24 mouse cellular contexts compared by ENCODE assay signal in genomic region chr10:39104803-39105449, GRCm38 (mm10). TPM values are rescaled to one million over a fixed set of nuclear protein-coding genes. Genes with fewer than 3 reads are reported as not detected.
A peak's percentile ranks its signal among the peaks of the same experiment; 100 is the strongest.
DNase-seq lines count a peak whose midpoint lies in the region; ATAC-seq and TF ChIP-seq lines count a peak whose summit lies in the region.
"Had no signal": no experiment of that assay in that cellular context is flagged by ENCODE, and none has a peak within 500 bp of the region (broad histone marks: within the 10 kb centered on the region; RNA-seq: fewer than 3 reads in every experiment).

No protein-coding gene starts in this region.

- TF ChIP-seq CTCF in CH12.LX (conservative IDR thresholded peaks at IDR 0.05 in 1 of 2, IDR thresholded peaks at IDR 0.05 in 1 of 2; ENCODE audit: low read depth in 2 of 2, low read length in 2 of 2) = no peak
- TF ChIP-seq CTCF in brain, embryonic 14.5 days (IDR thresholded peaks at IDR 0.05; ENCODE audit: borderline replicate concordance, extremely low read depth, insufficient read depth, insufficient read length) = no peak

- peak; percentile 19 for TF ChIP-seq RAD21 in CH12.LX (IDR thresholded peaks at IDR 0.05; ENCODE audit: low read depth, low read length)

- no peak overlapping the region for H3K27ac ChIP-seq in hindbrain, embryonic 16.5 days (ENCODE audit: low read depth, low read length)
- H3K27ac ChIP-seq in hindbrain, embryonic 12.5 days = no peak overlapping the region
- H3K27ac ChIP-seq in midbrain, embryonic 14.5 days (replicated peaks; ENCODE audit: low read depth, low read length) = no peak overlapping the region
- H3K27ac ChIP-seq in midbrain, embryonic 11.5 days (ENCODE audit: low read depth, low read length) = no peak overlapping the region
- no peak overlapping the region for H3K27ac ChIP-seq in CH12.LX (ENCODE audit: insufficient read depth, low read depth)
- H3K27ac ChIP-seq: embryonic facial prominence, embryonic 10.5 days; forebrain, embryonic 13.5 days; heart, embryonic 15.5 days had no signal

- H3K9me3 ChIP-seq in hindbrain, embryonic 16.5 days (ENCODE audit: control insufficient read depth, low read length) = no peaks in the 10 kb centered on the region
- H3K9me3 ChIP-seq in hindbrain, embryonic 12.5 days (replicated peaks) = no peaks in the 10 kb centered on the region
- H3K9me3 ChIP-seq in midbrain, embryonic 14.5 days (ENCODE audit: control insufficient read depth, low read length) = no peaks in the 10 kb centered on the region
- H3K9me3 ChIP-seq in midbrain, embryonic 11.5 days (ENCODE audit: control insufficient read depth, low read length) = no peaks in the 10 kb centered on the region
- no peaks in the 10 kb centered on the region for H3K9me3 ChIP-seq in CH12.LX (replicated peaks; ENCODE audit: low read length)
- H3K9me3 ChIP-seq: forebrain, embryonic 13.5 days; heart, embryonic 15.5 days had no signal

- H3K4me2 ChIP-seq in hindbrain, embryonic 16.5 days (ENCODE audit: low read length) = no peak overlapping the region
- no peak overlapping the region for H3K4me2 ChIP-seq in hindbrain, embryonic 12.5 days (replicated peaks)
- no peak overlapping the region for H3K4me2 ChIP-seq in midbrain, embryonic 14.5 days (ENCODE audit: low read length)
- no peak overlapping the region for H3K4me2 ChIP-seq in midbrain, embryonic 11.5 days
- H3K4me2 ChIP-seq in CH12.LX (ENCODE audit: insufficient read depth, low read depth, poor library complexity, severe bottlenecking) = no peak overlapping the region
- H3K4me2 ChIP-seq: forebrain, embryonic 13.5 days; heart, embryonic 11.5 days; heart, embryonic 15.5 days had no signal

- peaks cover 2% of the 10 kb centered on the region; the same call in 1 of the 2 replicates for H3K4me1 ChIP-seq in hindbrain, embryonic 16.5 days (ENCODE audit: control insufficient read depth, insufficient read depth, low read depth, low read length)
- H3K4me1 ChIP-seq in hindbrain, embryonic 12.5 days = no peaks in the 10 kb centered on the region
- no peaks in the 10 kb centered on the region for H3K4me1 ChIP-seq in midbrain, embryonic 14.5 days (ENCODE audit: control insufficient read depth, insufficient read depth, low read length)
- H3K4me1 ChIP-seq in midbrain, embryonic 11.5 days (ENCODE audit: control insufficient read depth, insufficient read depth, low read length) = no peaks in the 10 kb centered on the region
- peaks cover 0 to 14% of the 10 kb centered on the region in 2 experiments; a peak in 2 of 4 replicates for H3K4me1 ChIP-seq in CH12.LX (ENCODE audit: control insufficient read depth in 1 of 2, insufficient read depth in 2 of 2)
- H3K4me1 ChIP-seq: embryonic facial prominence, embryonic 10.5 days; forebrain, embryonic 13.5 days; heart, embryonic 15.5 days had no signal

- dilution Hi-C loops in CH12.LX (cut with MboI; ENCODE audit: extremely low pct_ligation_motif_present, extremely low pct_unique_long_range_greater_than_20kb, low sequenced_read_pairs) = no loop called here

- TF ChIP-seq POLR2A in CH12.LX (IDR thresholded peaks at IDR 0.05; ENCODE audit: low read depth, low read length) = no peak
- no peak for TF ChIP-seq POLR2A in brain, embryonic 14.5 days (IDR thresholded peaks at IDR 0.05; ENCODE audit: borderline replicate concordance, extremely low read depth, insufficient read depth, insufficient read length, poor library complexity, severe bottlenecking)

- H3K4me3 ChIP-seq in hindbrain, embryonic 16.5 days (ENCODE audit: low read length) = no peak overlapping the region
- H3K4me3 ChIP-seq in hindbrain, embryonic 12.5 days = no peak overlapping the region
- no peak overlapping the region for H3K4me3 ChIP-seq in midbrain, embryonic 14.5 days (replicated peaks; ENCODE audit: low read depth, low read length)
- no peak overlapping the region for H3K4me3 ChIP-seq in midbrain, embryonic 11.5 days (ENCODE audit: low read depth, low read length)
- no peak overlapping the region for H3K4me3 ChIP-seq in CH12.LX (replicated peaks in 1 of 3; ENCODE audit: low read depth in 2 of 3, low read length in 2 of 3, poor library complexity in 1 of 3)
- H3K4me3 ChIP-seq: embryonic facial prominence, embryonic 10.5 days; forebrain, embryonic 13.5 days; heart, embryonic 15.5 days had no signal

- 92% methylated on average over 8 of the region's 8 CpGs for WGBS in hindbrain, embryonic 16.5 days
- WGBS in hindbrain, embryonic 12.5 days = 89% methylated on average over 8 of the region's 8 CpGs
- WGBS in midbrain, embryonic 14.5 days = 93% methylated on average over 8 of the region's 8 CpGs
- 94% methylated on average over 8 of the region's 8 CpGs for WGBS in midbrain, embryonic 11.5 days

- no peak for TF ChIP-seq EP300 in CH12.LX (IDR thresholded peaks at IDR 0.05; ENCODE audit: low read length)

- H3K79me2 ChIP-seq in CH12.LX (replicated peaks; ENCODE audit: control insufficient read depth, extremely low read depth, insufficient read depth, poor library complexity, severe bottlenecking) = no peaks in the 10 kb centered on the region

- H3K27me3 ChIP-seq in hindbrain, embryonic 16.5 days (replicated peaks; ENCODE audit: control insufficient read depth, insufficient read depth, low read length) = no peaks in the 10 kb centered on the region
- H3K27me3 ChIP-seq in hindbrain, embryonic 12.5 days = no peaks in the 10 kb centered on the region
- H3K27me3 ChIP-seq in midbrain, embryonic 14.5 days (ENCODE audit: control insufficient read depth, insufficient read depth, low read length) = no peaks in the 10 kb centered on the region
- H3K27me3 ChIP-seq in midbrain, embryonic 11.5 days (ENCODE audit: control insufficient read depth, insufficient read depth, low read length) = no peaks in the 10 kb centered on the region
- no peaks in the 10 kb centered on the region for H3K27me3 ChIP-seq in CH12.LX (replicated peaks)
- H3K27me3 ChIP-seq: forebrain, embryonic 13.5 days; heart, embryonic 15.5 days had no signal

- in situ Hi-C loops in CH12.LX (cut with MboI; ENCODE audit: low pct_ligation_motif_present, low pct_unique_long_range_greater_than_20kb, low sequenced_read_pairs) = no loop called here

- peak; percentile 31 for DNase-seq in midbrain, embryonic 14.5 days
- no peak for DNase-seq in midbrain, embryonic 11.5 days (ENCODE audit: low spot score, missing footprints)
- no peak for DNase-seq in CH12.LX (ENCODE audit: extremely low read depth)
- DNase-seq in brain, embryonic 14.5 days (ENCODE audit: low read depth) = peak; percentile 24
- DNase-seq in cerebellum, adult 9-11 months = no peak
- DNase-seq: adrenal gland, postnatal 14 days; B cell, adult 2 months; cerebellum, adult 18-20 months; cerebellum, postnatal 10 days; gastrocnemius, postnatal 36 days; heart, adult 18-20 months; heart, postnatal 14 days had no signal

- H3K36me3 ChIP-seq in hindbrain, embryonic 16.5 days (ENCODE audit: control insufficient read depth, insufficient read depth, low read length) = no peaks in the 10 kb centered on the region
- H3K36me3 ChIP-seq in hindbrain, embryonic 12.5 days = no peaks in the 10 kb centered on the region
- no peaks in the 10 kb centered on the region for H3K36me3 ChIP-seq in midbrain, embryonic 14.5 days (ENCODE audit: control insufficient read depth, insufficient read depth, low read length)
- no peaks in the 10 kb centered on the region for H3K36me3 ChIP-seq in midbrain, embryonic 11.5 days (ENCODE audit: control insufficient read depth, insufficient read depth, low read length)
- H3K36me3 ChIP-seq in CH12.LX (replicated peaks in 1 of 2; ENCODE audit: control insufficient read depth in 1 of 2, insufficient read depth in 1 of 2, low read length in 1 of 2) = no peaks in the 10 kb centered on the region

- 0 out of 2 replicates have a peak, but pooled peaks have one; percentile 19 for ATAC-seq in hindbrain, embryonic 16.5 days
- no peak for ATAC-seq in hindbrain, embryonic 12.5 days (ENCODE audit: low FRiP score)
- ATAC-seq in midbrain, embryonic 14.5 days (ENCODE audit: low FRiP score, low TSS enrichment) = no peak
- ATAC-seq in midbrain, embryonic 11.5 days (ENCODE audit: low FRiP score) = no peak
- ATAC-seq: activated CD4-positive, CD25-positive, alpha-beta regulatory T cell, adult 4 months; CD4-positive, CD25-positive, alpha-beta regulatory T cell, adult 4 months; forebrain, embryonic 13.5 days; intestine, postnatal 0 days had no signal

- H3K9ac ChIP-seq in hindbrain, embryonic 16.5 days (ENCODE audit: low read depth, low read length) = no peak overlapping the region
- no peak overlapping the region for H3K9ac ChIP-seq in hindbrain, embryonic 12.5 days
- no peak overlapping the region for H3K9ac ChIP-seq in midbrain, embryonic 14.5 days (replicated peaks; ENCODE audit: low read length)
- no peak overlapping the region for H3K9ac ChIP-seq in midbrain, embryonic 11.5 days (ENCODE audit: low read length)
- H3K9ac ChIP-seq in CH12.LX (ENCODE audit: insufficient read depth, low read depth) = no peak overlapping the region
- H3K9ac ChIP-seq: forebrain, embryonic 13.5 days; heart, embryonic 15.5 days had no signal

RNA-seq across cellular contexts. Expression of gene Fam229b, which starts 28.8 kb away (rescaled TPM):
- 28.3 and 34.2 TPM in 2 replicates for polyA plus RNA-seq in hindbrain, embryonic 16.5 days (2015; fragmentation: Nextera tagmentation; extraction: Ambion mirVana)
- polyA plus RNA-seq in hindbrain, embryonic 12.5 days (2016; fragmentation: Nextera tagmentation; extraction: Ambion mirVana) = 18.4 and 20.8 TPM in 2 replicates
- 33.9 and 36.1 TPM in 2 replicates for polyA plus RNA-seq in midbrain, embryonic 14.5 days (2014; fragmentation: Nextera tagmentation; extraction: Ambion mirVana)
- polyA plus RNA-seq in midbrain, embryonic 11.5 days (2014; fragmentation: Nextera tagmentation; extraction: Ambion mirVana) = 17.0 and 18.8 TPM in 2 replicates
- 8.2 and 11.2 TPM in 2 replicates for total RNA-seq in CH12.LX (2012; rRNA removed)
- 17.3 and 18.3 TPM in 2 replicates for total RNA-seq in CH12.LX (2014; rRNA removed)
- polyA plus RNA-seq in CH12.LX (2012; ENCODE audit: insufficient read length, low read depth) = 6.2 and 6.9 TPM in 2 replicates
- 17.0 and 17.6 TPM in 2 replicates for polyA plus RNA-seq in brain, embryonic 14.5 days (2012; rRNA removed)

RNA-seq across cellular contexts. Expression of gene Tube1, which starts 28.9 kb away (rescaled TPM):
- 6.8 and 7.2 TPM in 2 replicates for polyA plus RNA-seq in hindbrain, embryonic 16.5 days (2015; fragmentation: Nextera tagmentation; extraction: Ambion mirVana)
- 14.4 and 18.5 TPM in 2 replicates for polyA plus RNA-seq in hindbrain, embryonic 12.5 days (2016; fragmentation: Nextera tagmentation; extraction: Ambion mirVana)
- 9.4 and 11.7 TPM in 2 replicates for polyA plus RNA-seq in midbrain, embryonic 14.5 days (2014; fragmentation: Nextera tagmentation; extraction: Ambion mirVana)
- 19.8 and 22.6 TPM in 2 replicates for polyA plus RNA-seq in midbrain, embryonic 11.5 days (2014; fragmentation: Nextera tagmentation; extraction: Ambion mirVana)
- total RNA-seq in CH12.LX (2012; rRNA removed) = 8.4 and 11.7 TPM in 2 replicates
- 16.1 and 16.7 TPM in 2 replicates for total RNA-seq in CH12.LX (2014; rRNA removed)
- 13.3 and 14.6 TPM in 2 replicates for polyA plus RNA-seq in CH12.LX (2012; ENCODE audit: insufficient read length, low read depth)
- 12.1 and 17.7 TPM in 2 replicates for polyA plus RNA-seq in brain, embryonic 14.5 days (2012; rRNA removed)

RNA-seq across cellular contexts. Expression of gene Ccn6, which starts 58.7 kb away (rescaled TPM):
- polyA plus RNA-seq in hindbrain, embryonic 16.5 days (2015; fragmentation: Nextera tagmentation; extraction: Ambion mirVana) = 0.61 and 0.69 TPM in 2 replicates
- 0.31 and 1.3 TPM in 2 replicates for polyA plus RNA-seq in hindbrain, embryonic 12.5 days (2016; fragmentation: Nextera tagmentation; extraction: Ambion mirVana)
- 0.35 and 0.50 TPM in 2 replicates for polyA plus RNA-seq in midbrain, embryonic 14.5 days (2014; fragmentation: Nextera tagmentation; extraction: Ambion mirVana)
- 0.20 and 0.29 TPM in 2 replicates for polyA plus RNA-seq in midbrain, embryonic 11.5 days (2014; fragmentation: Nextera tagmentation; extraction: Ambion mirVana)
- total RNA-seq in CH12.LX (2012; rRNA removed) (not detected in 2 replicates), CH12.LX (2014; rRNA removed) (not detected in 2 replicates)
- 0.33 and 0.48 TPM in 2 replicates for polyA plus RNA-seq in CH12.LX (2012; ENCODE audit: insufficient read length, low read depth)
- 0.25 and 0.36 TPM in 2 replicates for polyA plus RNA-seq in brain, embryonic 14.5 days (2012; rRNA removed)
- total RNA-seq: gastrocnemius, adult 8-10 months; gastrocnemius, postnatal 36 days; heart, adult 18-20 months; hematopoietic stem cell, adult 5-6 weeks; MEL had no signal
- polyA plus RNA-seq: activated CD4-positive, CD25-positive, alpha-beta regulatory T cell, adult 4 months; CD4-positive, CD25-positive, alpha-beta regulatory T cell, adult 4 months; intestine, postnatal 0 days had no signal

Comparison
In these comparisons a context has a peak if more than half of its experiments do, and no peak if none do; other contexts are left out.
1. DNase-seq: peak in midbrain, embryonic 14.5 days (single experiment) and brain, embryonic 14.5 days (single experiment); none in midbrain, embryonic 11.5 days (single experiment), CH12.LX (single experiment) and cerebellum, adult 9-11 months (single experiment).